Mouse (Mus musculus) adrenal gland, postnatal 14 days (tissue): ENCODE results near the gene Hist1h4h. TPM values are rescaled to one million over a fixed set of nuclear protein-coding genes. Genes with fewer than 3 reads are reported as not detected.
"Not testable (repeated sequence)": the region's sequence is repeated elsewhere in the genome, so short reads cannot be mapped to it uniquely, and the experiment has no call there.

ENCODE experiments used
- DNase-seq: peaks from one replicate; pipeline ENCODE4 v3.0.0; 2021; ENCODE audit warnings: mixed read lengths
- total RNA-seq: library from RNA; stranded (reverse); gene quantifications from 2 replicates; pipeline ENCODE4 v1.2.3, GENCODE M21; 2021

Gene Hist1h4h
- total RNA-seq, 1 experiment from 2014 or later, result 771 TPM

GRCm38 (mm10) chr13:23554925-23555838 is 24.3 kb downstream of the Hist1h4h start:
- DNase-seq, result peak; percentile 83

- peak; percentile 72 for DNase-seq
These were observed 25.1 kb downstream of the Hist1h4h start for GRCm38 (mm10) chr13:23555839-23556416.

- no peak for DNase-seq
These were observed 26.1 kb downstream of the Hist1h4h start for GRCm38 (mm10) chr13:23556906-23557305.

GRCm38 (mm10) chr13:23560699-23561098 is 29.8 kb downstream of the Hist1h4h start:
- not testable (repeated sequence) for DNase-seq

GRCm38 (mm10) chr13:23561531-23561882 is 30.7 kb downstream of the Hist1h4h start:
- not testable (repeated sequence) for DNase-seq

GRCm38 (mm10) chr13:23561883-23562659 is 31.2 kb downstream of the Hist1h4h start, which contains the start of gene Hist1h3e:
Gene Hist1h3e (minus strand): TSS chr13:23562369.
- peak; percentile 96 for DNase-seq

GRCm38 (mm10) chr13:23562699-23563462 is 32.0 kb downstream of the Hist1h4h start:
- DNase-seq, result peak; percentile 56

- no peak for DNase-seq
These were observed 33.6 kb downstream of the Hist1h4h start for GRCm38 (mm10) chr13:23564482-23564881.

- DNase-seq, result not testable (repeated sequence)
These were observed 39.6 kb downstream of the Hist1h4h start for GRCm38 (mm10) chr13:23570261-23571021.

GRCm38 (mm10) chr13:23571022-23571503 is 40.2 kb downstream of the Hist1h4h start, which contains the start of the genes Hist1h2ae and Hist1h2bg:
Gene Hist1h2ae (minus strand): TSS chr13:23571220.
Gene Hist1h2bg (plus strand): TSS chr13:23571396.
- peak; percentile 71 for DNase-seq

- not testable (repeated sequence) for DNase-seq
These were observed 40.8 kb downstream of the Hist1h4h start for GRCm38 (mm10) chr13:23571504-23572217.

GRCm38 (mm10) chr13:23572218-23573033 is 41.6 kb downstream of the Hist1h4h start:
- no peak for DNase-seq

GRCm38 (mm10) chr13:23573034-23573897 is 42.4 kb downstream of the Hist1h4h start:
- DNase-seq, result not testable (repeated sequence)

- peak; percentile 92 for DNase-seq
These were observed 43.2 kb downstream of the Hist1h4h start, which contains the start of the genes Hist1h2bf and Hist1h2ad for GRCm38 (mm10) chr13:23573898-23574524. Gene Hist1h2bf (minus strand): TSS chr13:23574196. Gene Hist1h2ad (plus strand): TSS chr13:23574381.

GRCm38 (mm10) chr13:23574546-23575170 is 43.8 kb downstream of the Hist1h4h start:
- DNase-seq, result not testable (repeated sequence)

- DNase-seq, result peak; percentile 53
These were observed 44.5 kb downstream of the Hist1h4h start, which contains the start of gene Hist1h3d for GRCm38 (mm10) chr13:23575271-23575851. Gene Hist1h3d (plus strand): TSS chr13:23575763.
